Mouse (Mus musculus): ENCODE results near the gene 4921539E11Rik.
A peak's percentile ranks its signal among the peaks of the same experiment; 100 is the strongest.

4921539E11Rik gene

GRCm38 (mm10) chr4:103232156-103232555 is 58.5 kb downstream of the 4921539E11Rik start:
- DNase-seq (ENCODE audit: low spot score in 2 of 2), result no peak

GRCm38 (mm10) chr4:103222854-103223253 is 67.8 kb downstream of the 4921539E11Rik start:
- DNase-seq (ENCODE audit: low spot score in 2 of 2), result no peak

- DNase-seq (ENCODE audit: low spot score in 2 of 2), result no peak
Observed at GRCm38 (mm10) chr4:103221789-103222188, 68.9 kb downstream of the 4921539E11Rik start.

- no peak for DNase-seq (ENCODE audit: low spot score in 2 of 2)
Observed at GRCm38 (mm10) chr4:103219011-103219410, 71.7 kb downstream of the 4921539E11Rik start.

GRCm38 (mm10) chr4:103216046-103216445 is 74.6 kb downstream of the 4921539E11Rik start:
- DNase-seq (ENCODE audit: low spot score in 2 of 2), result no peak

GRCm38 (mm10) chr4:103214925-103215820 is 75.5 kb downstream of the 4921539E11Rik start, which contains the start of gene Slc35d1:
Slc35d1 (minus strand) TSS chr4:103215164.
- DNase-seq (ENCODE audit: low spot score in 2 of 2), result peak; percentile 70 to 76

GRCm38 (mm10) chr4:103214498-103214924 is 76.2 kb downstream of the 4921539E11Rik start:
- peak; percentile 75 to 81 for DNase-seq (ENCODE audit: low spot score in 2 of 2)

- DNase-seq (ENCODE audit: low spot score in 2 of 2), result peak in 1 of 2 experiments; percentile 23
Observed at GRCm38 (mm10) chr4:103213859-103214497, 76.7 kb downstream of the 4921539E11Rik start.

GRCm38 (mm10) chr4:103208553-103208952 is 82.1 kb downstream of the 4921539E11Rik start:
- no peak for DNase-seq (ENCODE audit: low spot score in 2 of 2)

GRCm38 (mm10) chr4:103203646-103204045 is 87.0 kb downstream of the 4921539E11Rik start:
- no peak for DNase-seq (ENCODE audit: low spot score in 2 of 2)

- no peak for DNase-seq (ENCODE audit: low spot score in 2 of 2)
Observed at GRCm38 (mm10) chr4:103200046-103200445, 90.6 kb downstream of the 4921539E11Rik start.

GRCm38 (mm10) chr4:103199086-103199485 is 91.6 kb downstream of the 4921539E11Rik start:
- no peak for DNase-seq (ENCODE audit: low spot score in 2 of 2)

GRCm38 (mm10) chr4:103197401-103197800 is 93.3 kb downstream of the 4921539E11Rik start:
- peak in 1 of 2 experiments; percentile 14 for DNase-seq (ENCODE audit: low spot score in 2 of 2)

- no peak for DNase-seq (ENCODE audit: low spot score in 2 of 2)
Observed at GRCm38 (mm10) chr4:103192421-103192820, 98.2 kb downstream of the 4921539E11Rik start.

- no peak for DNase-seq (ENCODE audit: low spot score in 2 of 2)
Observed at GRCm38 (mm10) chr4:103188786-103189640, 101.7 kb downstream of the 4921539E11Rik start.

All from right cerebral cortex, adult 2 months (tissue).